Mouse (Mus musculus) midbrain, embryonic 11.5 days (tissue): ENCODE data around the gene Plch1. TPM values are rescaled to one million over a fixed set of nuclear protein-coding genes. Genes with fewer than 3 reads are reported as not detected.

Experiments used
- ATAC-seq: fragments of 200-750 bp; cut with Nextera tagmentation; 2 replicates; pipeline ENCODE4 v1.8.0; 2017; ENCODE audit warnings: moderate TSS enrichment, moderate library complexity; ENCODE audit not compliant: low FRiP score
- DNase-seq: peaks from one replicate; pipeline ENCODE4 v3.0.0; 2015; ENCODE audit warnings: low spot score; ENCODE audit errors: missing footprints
- H3K27ac ChIP-seq: fragments of 300-500 bp; sonication (generic); 2 replicates; pipeline ENCODE4 v1.5.1; 2014; ENCODE audit warnings: low read depth, low read length
- H3K27me3 ChIP-seq: fragments of 300-500 bp; sonication (generic); 2 replicates; pipeline ENCODE4 v1.6.1; 2014; ENCODE audit warnings: mild to moderate bottlenecking, low read length, moderate library complexity, mixed read lengths; ENCODE audit not compliant: control insufficient read depth, insufficient read depth
- H3K36me3 ChIP-seq: fragments of 300-500 bp; sonication (generic); 2 replicates; pipeline ENCODE4 v1.6.1; 2014; ENCODE audit warnings: mild to moderate bottlenecking, low read length, moderate library complexity, mixed read lengths; ENCODE audit not compliant: control insufficient read depth, insufficient read depth
- H3K4me1 ChIP-seq: fragments of 300-500 bp; sonication (generic); 2 replicates; pipeline ENCODE4 v1.6.1; 2014; ENCODE audit warnings: low read length; ENCODE audit not compliant: control insufficient read depth, insufficient read depth
- H3K4me2 ChIP-seq: fragments of 300-500 bp; sonication (generic); 2 replicates; pipeline ENCODE4 v1.6.1; 2014; ENCODE audit warnings: mild to moderate bottlenecking, moderate library complexity
- H3K4me3 ChIP-seq: fragments of 300-500 bp; sonication (generic); 2 replicates; pipeline ENCODE4 v1.5.1; 2014; ENCODE audit warnings: low read depth, low read length
- H3K9ac ChIP-seq: fragments of 300-500 bp; sonication (generic); 2 replicates; pipeline ENCODE4 v1.6.1; 2014; ENCODE audit warnings: low read length
- H3K9me3 ChIP-seq: fragments of 300-500 bp; sonication (generic); 2 replicates; pipeline ENCODE4 v1.6.1; 2016; ENCODE audit warnings: low read length; ENCODE audit not compliant: control insufficient read depth
- WGBS: fragments of 180-500 bp; shearing (Covaris S2); extraction: QIAGEN DNeasy Blood & Tissue Kit; methylation state at CpG from one replicate; pipeline ENCODE4 v1.1.7; 2014; 5-methylcytosine and 5-hydroxymethylcytosine counted together
- polyA plus RNA-seq: library from polyadenylated mRNA; unstranded; fragments of >200 nt; fragmentation: Nextera tagmentation; extraction: Ambion mirVana; gene quantifications from 2 replicates; pipeline ENCODE4 v1.2.1, GENCODE M21; 2014

The Plch1 gene
- polyA plus RNA-seq, 1 experiment from 2014 or later = 38.7 TPM

DNA sequence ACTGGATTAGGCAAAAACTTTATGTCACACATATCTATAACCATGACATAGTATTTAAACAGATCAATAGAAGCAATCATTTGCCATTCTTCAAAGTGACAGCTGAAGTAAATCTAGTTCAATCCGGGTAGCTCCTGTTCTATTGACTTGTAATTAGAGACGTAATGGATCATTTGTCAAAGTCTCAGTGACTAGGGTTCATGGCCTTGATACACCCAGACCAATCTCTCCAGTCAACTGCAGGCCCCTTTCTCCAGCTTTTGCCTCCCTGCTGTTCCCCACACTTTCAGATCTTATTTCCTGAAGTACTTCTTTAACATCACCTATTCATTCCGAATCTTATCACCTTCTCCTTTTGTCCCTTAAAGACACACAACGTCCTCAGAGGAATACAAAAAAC, 56.8 kb downstream of the Plch1 start:
- no peaks in the 10 kb centered on the region for H3K27me3 ChIP-seq
- H3K9ac ChIP-seq = no peak overlapping the region
- DNase-seq = no peak
- H3K27ac ChIP-seq = no peak overlapping the region
- no peaks in the 10 kb centered on the region for H3K36me3 ChIP-seq
- no peaks in the 10 kb centered on the region for H3K9me3 ChIP-seq
- H3K4me3 ChIP-seq = no peak overlapping the region
- H3K4me2 ChIP-seq = no peak overlapping the region
- no peak for ATAC-seq
- no peaks in the 10 kb centered on the region for H3K4me1 ChIP-seq
- 64% methylated on average over 4 of the region's 4 CpGs for WGBS

DNA sequence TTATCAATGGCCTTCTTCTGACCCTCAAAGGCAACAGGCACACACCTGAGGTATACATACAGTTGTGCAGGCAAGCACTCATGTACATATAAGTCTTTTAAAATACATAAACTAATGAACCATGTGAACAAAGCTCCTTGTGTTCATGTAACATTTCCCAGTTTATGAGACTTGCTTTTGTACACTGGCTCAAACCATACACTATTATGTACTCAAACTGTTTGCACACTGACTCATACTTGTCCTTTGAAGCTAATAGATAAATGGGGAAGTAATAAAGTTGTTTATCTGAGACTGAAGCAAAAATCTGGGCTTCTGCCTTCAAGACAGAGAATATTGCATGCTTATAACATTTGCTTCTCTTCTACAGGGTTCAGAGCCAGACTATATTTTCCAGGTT, 61.5 kb downstream of the Plch1 start:
- H3K9ac ChIP-seq = no peak overlapping the region
- H3K4me1 ChIP-seq = peaks cover 10% of the 10 kb centered on the region
- no peak for ATAC-seq
- H3K36me3 ChIP-seq = no peaks in the 10 kb centered on the region
- H3K9me3 ChIP-seq = no peaks in the 10 kb centered on the region
- H3K27ac ChIP-seq = no peak overlapping the region
- H3K27me3 ChIP-seq = no peaks in the 10 kb centered on the region
- no peak overlapping the region for H3K4me2 ChIP-seq
- no peak overlapping the region for H3K4me3 ChIP-seq
- DNase-seq = peak; percentile 75

- H3K4me1 ChIP-seq = peaks cover 10% of the 10 kb centered on the region
- H3K9ac ChIP-seq = no peak overlapping the region
- ATAC-seq (no peak), DNase-seq (peak; percentile 61)
- H3K36me3 ChIP-seq = no peaks in the 10 kb centered on the region
- no peak overlapping the region for H3K4me3 ChIP-seq
- WGBS = 91% methylated on average over 8 of the region's 8 CpGs
- H3K9me3 ChIP-seq = no peaks in the 10 kb centered on the region
- no peaks in the 10 kb centered on the region for H3K27me3 ChIP-seq
- H3K27ac ChIP-seq = no peak overlapping the region
- H3K4me2 ChIP-seq = no peak overlapping the region
Observed at GRCm38 (mm10) chr3:63836937-63837632, 62.2 kb downstream of the Plch1 start.

DNA sequence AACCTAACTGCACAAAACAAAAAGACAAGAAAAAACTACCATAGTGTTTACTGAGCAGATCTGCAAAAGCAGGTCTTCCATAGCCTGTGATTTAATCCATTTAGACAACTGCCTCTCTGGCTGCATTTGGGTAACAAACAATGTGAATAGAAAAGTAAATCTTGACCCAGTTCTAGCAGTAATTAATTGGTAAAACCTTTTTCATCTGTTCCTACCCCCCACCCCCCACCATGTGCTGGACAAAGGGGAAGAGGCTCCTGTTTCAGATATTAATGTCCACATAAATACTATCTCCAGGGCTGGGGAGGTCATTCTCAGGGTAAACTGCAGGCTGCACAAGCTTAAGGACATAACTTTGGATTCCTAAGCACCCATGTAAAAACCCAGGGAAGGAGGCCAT, 63.5 kb downstream of the Plch1 start:
- ATAC-seq = no peak
- no peak overlapping the region for H3K4me2 ChIP-seq

GRCm38 (mm10) chr3:63823874-63824400, 75.3 kb downstream of the Plch1 start:
- DNase-seq (peak; percentile 66), ATAC-seq (no peak)
- Histone ChIP-seq H3K4me1 (no peaks in the 10 kb centered on the region), H3K36me3 (peaks cover 2% of the 10 kb centered on the region; the same call in 1 of the 2 replicates), H3K9ac (no peak overlapping the region), H3K27ac (no peak overlapping the region), H3K27me3 (no peaks in the 10 kb centered on the region), H3K9me3 (no peaks in the 10 kb centered on the region), H3K4me2 (no peak overlapping the region), H3K4me3 (no peak overlapping the region)
- 23% methylated on average over 1 of the region's 1 CpGs for WGBS

More for the DNA sequence above, 63.5 kb downstream of the Plch1 start:
- H3K4me3 ChIP-seq = no peak overlapping the region
- H3K9ac ChIP-seq = no peak overlapping the region
- H3K27ac ChIP-seq = no peak overlapping the region
- H3K9me3 ChIP-seq = no peaks in the 10 kb centered on the region
- H3K4me1 ChIP-seq = peaks cover 10% of the 10 kb centered on the region
- no peak for DNase-seq
- H3K27me3 ChIP-seq = no peaks in the 10 kb centered on the region
- no peaks in the 10 kb centered on the region for H3K36me3 ChIP-seq

DNA sequence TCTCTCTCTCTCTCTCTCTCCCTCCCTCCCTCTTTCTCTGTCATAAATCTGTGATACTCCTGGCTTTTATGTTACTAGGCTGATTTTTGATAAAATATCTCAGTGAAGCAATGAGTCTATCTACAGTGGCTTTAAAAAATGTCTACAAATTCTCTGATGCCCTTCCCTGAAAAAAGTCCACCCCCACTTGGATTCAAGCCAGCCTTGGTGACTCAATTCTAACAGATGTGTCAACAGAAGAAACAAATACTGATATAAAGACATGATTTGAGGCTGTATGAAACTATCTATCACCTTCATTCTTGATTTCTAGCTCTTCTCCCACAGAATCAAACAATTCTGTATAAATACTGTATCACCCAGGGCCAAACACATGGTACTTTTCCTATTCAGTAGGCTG, 76.6 kb downstream of the Plch1 start:
- no peaks in the 10 kb centered on the region for H3K4me1 ChIP-seq
- H3K27me3 ChIP-seq = no peaks in the 10 kb centered on the region
- no peak overlapping the region for H3K9ac ChIP-seq
- peaks cover 2% of the 10 kb centered on the region; the same call in 1 of the 2 replicates for H3K36me3 ChIP-seq
- peak; percentile 6 for DNase-seq
- H3K4me2 ChIP-seq = no peak overlapping the region
- no peaks in the 10 kb centered on the region for H3K9me3 ChIP-seq
- no peak overlapping the region for H3K4me3 ChIP-seq
- ATAC-seq = no peak
- H3K27ac ChIP-seq = no peak overlapping the region

- H3K27ac ChIP-seq = no peak overlapping the region
- DNase-seq (peak; percentile 1), ATAC-seq (no peak)
- no peaks in the 10 kb centered on the region for H3K36me3 ChIP-seq
- 87% methylated on average over 3 of the region's 3 CpGs for WGBS
- no peak overlapping the region for H3K4me2 ChIP-seq
- no peaks in the 10 kb centered on the region for H3K4me1 ChIP-seq
- no peaks in the 10 kb centered on the region for H3K9me3 ChIP-seq
- no peaks in the 10 kb centered on the region for H3K27me3 ChIP-seq
- H3K4me3 ChIP-seq = no peak overlapping the region
- H3K9ac ChIP-seq = no peak overlapping the region
Observed at GRCm38 (mm10) chr3:63815131-63815530, 84.1 kb downstream of the Plch1 start.

- 90% methylated on average over 1 of the region's 1 CpGs for WGBS
- Histone ChIP-seq H3K4me1 (no peaks in the 10 kb centered on the region), H3K4me2 (no peak overlapping the region), H3K9me3 (no peaks in the 10 kb centered on the region), H3K27me3 (no peaks in the 10 kb centered on the region), H3K36me3 (no peaks in the 10 kb centered on the region), H3K9ac (no peak overlapping the region), H3K4me3 (no peak overlapping the region), H3K27ac (no peak overlapping the region)
- DNase-seq (no peak), ATAC-seq (no peak)
Observed at GRCm38 (mm10) chr3:63814203-63814602, 85.1 kb downstream of the Plch1 start.

DNA sequence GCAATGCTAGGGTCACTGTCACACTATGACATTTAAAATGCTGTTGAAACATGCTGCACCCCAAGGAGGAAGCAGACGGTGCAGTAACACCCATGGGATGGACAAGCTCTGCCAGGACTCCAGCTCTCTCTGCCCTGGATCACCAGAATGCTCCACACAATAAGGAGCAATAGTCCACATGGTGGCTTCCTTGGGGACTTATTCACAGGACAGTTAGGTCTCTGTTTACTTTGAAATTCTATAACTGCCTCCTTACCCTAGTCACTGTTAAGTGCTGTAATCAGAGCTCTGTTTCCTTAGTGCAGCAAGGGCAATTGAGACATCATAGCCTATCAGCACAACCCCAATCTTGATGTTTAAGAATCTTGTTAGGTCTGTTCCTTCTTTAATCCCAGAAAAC, 92.4 kb downstream of the Plch1 start:
- Histone ChIP-seq H3K4me1 (no peaks in the 10 kb centered on the region), H3K27ac (no peak overlapping the region), H3K9ac (no peak overlapping the region), H3K4me2 (no peak overlapping the region), H3K27me3 (no peaks in the 10 kb centered on the region), H3K4me3 (no peak overlapping the region), H3K9me3 (no peaks in the 10 kb centered on the region), H3K36me3 (no peaks in the 10 kb centered on the region)
- 85% methylated on average over 1 of the region's 1 CpGs for WGBS
- ATAC-seq (no peak), DNase-seq (no peak)
